Mouse (Mus musculus): ENCODE measurements around the gene Lifr. TPM values are rescaled to one million over a fixed set of nuclear protein-coding genes. Genes with fewer than 3 reads are reported as not detected.

The Lifr gene
- polyA plus RNA-seq, 1 experiment = 14.8 TPM

- no peaks in the 10 kb centered on the region for H3K27me3 ChIP-seq (ENCODE audit: control insufficient read depth, insufficient read depth, insufficient read length)
- no peak for TF ChIP-seq USF1 (IDR thresholded peaks at IDR 0.05; ENCODE audit: low read depth)
- no peak for TF ChIP-seq MAX (IDR thresholded peaks at IDR 0.05; ENCODE audit: low read depth)
- no peak for TF ChIP-seq TCF3 (IDR thresholded peaks at IDR 0.05; ENCODE audit: insufficient read length, low read depth)
- TF ChIP-seq REST (IDR thresholded peaks at IDR 0.05; ENCODE audit: insufficient read depth, insufficient read length) = no peak
- no peak for TF ChIP-seq CEBPB (IDR thresholded peaks at IDR 0.05; ENCODE audit: insufficient read depth, poor library complexity, severe bottlenecking)
- H3K4me2 ChIP-seq (ENCODE audit: low read depth) = no peak overlapping the region
- H3ac ChIP-seq (ENCODE audit: control insufficient read depth, insufficient read length) = no peak overlapping the region
- no peak overlapping the region for H3K4me3 ChIP-seq
- H3K79me2 ChIP-seq (ENCODE audit: control insufficient read depth, insufficient read depth) = no peaks in the 10 kb centered on the region
- H3K36me3 ChIP-seq (ENCODE audit: control insufficient read depth, insufficient read depth) = no peaks in the 10 kb centered on the region
Measured at GRCm38 (mm10) chr15:7075185-7075584, 15.2 kb upstream of the Lifr start.

DNA sequence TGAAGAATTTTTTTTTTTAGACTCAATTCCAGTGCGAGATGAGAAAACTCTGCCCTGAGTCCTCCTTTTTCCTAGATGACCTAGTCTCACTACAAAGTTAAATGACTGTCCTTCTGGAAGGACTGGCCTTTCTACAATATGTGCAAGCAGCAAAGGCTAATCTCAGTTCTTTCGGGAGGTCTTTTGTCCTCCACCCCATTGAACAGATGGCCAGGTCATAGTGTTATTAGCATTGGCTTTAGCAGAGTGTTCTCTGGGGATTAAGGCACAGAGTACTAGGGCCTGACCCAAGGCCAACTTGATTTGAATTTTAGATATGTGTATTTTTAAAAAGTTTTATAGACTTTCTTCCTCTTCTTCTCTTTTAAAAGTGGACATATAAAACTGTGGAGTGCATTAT is 12.1 kb upstream of the Lifr start:
- TF ChIP-seq MYOD1 (IDR thresholded peaks at IDR 0.05; ENCODE audit: control insufficient read depth in 1 of 3, insufficient read length in 2 of 3, low read depth in 2 of 3) = no peak
- H3K36me3 ChIP-seq (ENCODE audit: control insufficient read depth, insufficient read depth) = no peaks in the 10 kb centered on the region

DNA sequence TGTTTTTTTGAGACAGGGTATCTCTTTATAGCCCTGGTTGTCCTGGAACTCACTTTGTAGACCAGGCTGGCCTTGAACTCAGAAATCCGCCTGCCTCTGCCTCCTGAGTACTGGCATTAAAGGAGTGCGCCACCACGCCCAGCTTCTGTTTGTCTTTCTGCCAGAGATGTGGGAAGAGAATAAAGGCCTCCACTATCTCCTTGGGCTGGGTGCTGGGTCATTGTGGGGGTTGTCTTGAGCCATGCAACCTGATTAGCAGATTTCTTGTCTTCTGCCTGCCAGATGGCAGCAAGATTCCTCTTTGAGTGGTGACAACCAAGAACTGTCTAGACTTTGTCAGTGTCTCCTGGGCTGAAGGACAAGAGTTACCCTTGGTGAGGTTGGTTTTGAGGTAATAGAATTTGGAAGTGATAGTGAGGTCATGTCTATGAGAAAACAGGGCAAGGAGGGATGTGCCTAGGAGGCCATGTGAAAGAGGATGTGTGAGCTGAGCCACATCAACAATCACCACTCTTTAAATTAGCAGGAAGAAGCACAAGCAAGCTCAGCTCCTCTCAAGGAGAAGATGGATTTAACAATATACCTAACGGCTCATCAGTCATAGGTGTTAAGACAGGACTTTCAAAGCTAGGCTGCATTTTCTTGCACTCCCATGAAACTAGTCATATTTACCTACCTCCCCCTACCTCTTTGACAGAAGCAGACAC is 10.6 kb upstream of the Lifr start:
- TF ChIP-seq E2F4 (IDR thresholded peaks at IDR 0.05; ENCODE audit: insufficient read depth) (no peak), USF1 (IDR thresholded peaks at IDR 0.05; ENCODE audit: low read depth) (no peak), CEBPB (IDR thresholded peaks at IDR 0.05; ENCODE audit: insufficient read depth, poor library complexity, severe bottlenecking) (no peak), MYOD1 (IDR thresholded peaks at IDR 0.05; ENCODE audit: control insufficient read depth in 1 of 3, insufficient read length in 2 of 3, low read depth in 2 of 3) (no peak), SRF (IDR thresholded peaks at IDR 0.05; ENCODE audit: control insufficient read depth, insufficient read length, low read depth) (no peak), POLR2A (IDR thresholded peaks at IDR 0.05; ENCODE audit: insufficient read length, low read depth) (no peak), POLR2AphosphoS2 (IDR thresholded peaks at IDR 0.05; ENCODE audit: insufficient read length, low read depth) (no peak)
- no peaks in the 10 kb centered on the region for H3K36me3 ChIP-seq (ENCODE audit: control insufficient read depth, insufficient read depth)
- no peak overlapping the region for H3K4me3 ChIP-seq

More for the DNA sequence above, 12.1 kb upstream of the Lifr start:
- no peak overlapping the region for H3K4me3 ChIP-seq
- H3K4me2 ChIP-seq (ENCODE audit: low read depth) = no peak overlapping the region
- H3K79me2 ChIP-seq (ENCODE audit: control insufficient read depth, insufficient read depth) = no peaks in the 10 kb centered on the region
- H3K27me3 ChIP-seq (ENCODE audit: control insufficient read depth, insufficient read depth, insufficient read length) = no peaks in the 10 kb centered on the region
- H3ac ChIP-seq (ENCODE audit: control insufficient read depth, insufficient read length) = no peak overlapping the region

DNA sequence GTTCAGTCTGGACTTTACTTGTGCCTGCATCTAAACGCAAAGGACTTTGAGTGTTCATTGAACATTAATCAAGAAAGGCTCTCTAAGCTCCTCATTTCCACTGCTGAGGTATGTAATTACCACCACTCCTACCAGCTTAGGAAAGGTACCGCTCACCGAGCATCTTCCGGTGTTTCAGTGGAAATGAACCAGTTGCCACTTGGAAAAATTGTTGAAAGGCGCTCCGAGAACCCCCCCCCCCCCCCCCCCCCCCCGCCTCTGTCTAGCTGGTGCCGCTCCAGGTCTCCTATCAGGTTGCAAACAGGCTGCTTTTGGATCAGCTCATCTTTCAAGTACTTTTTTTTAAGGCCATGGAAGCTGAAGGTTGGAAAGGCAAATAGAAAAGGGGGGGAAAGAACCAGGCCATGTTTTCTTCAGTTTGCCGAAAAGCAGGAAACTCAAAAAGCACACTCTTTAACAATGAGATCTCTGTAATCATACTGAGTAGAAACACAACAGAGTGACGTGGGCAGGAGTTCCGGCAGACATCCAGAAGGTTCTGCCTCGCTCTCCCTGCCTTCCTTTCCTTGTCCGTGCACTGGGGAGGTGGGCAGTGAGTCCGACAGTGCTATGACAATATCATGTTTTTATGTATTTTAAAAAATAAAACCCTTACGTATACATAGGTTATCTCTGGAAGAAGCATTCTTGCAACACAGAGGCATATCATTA is 9.3 kb upstream of the Lifr start:
- H3K36me3 ChIP-seq (ENCODE audit: control insufficient read depth, insufficient read depth) = no peaks in the 10 kb centered on the region
- TF ChIP-seq POLR2A (IDR thresholded peaks at IDR 0.05; ENCODE audit: insufficient read length, low read depth) (no peak), MYOD1 (IDR thresholded peaks at IDR 0.05; ENCODE audit: control insufficient read depth in 1 of 3, insufficient read length in 2 of 3, low read depth in 2 of 3) (no peak), TCF3 (IDR thresholded peaks at IDR 0.05; ENCODE audit: insufficient read length, low read depth) (no peak), POLR2AphosphoS2 (IDR thresholded peaks at IDR 0.05; ENCODE audit: insufficient read length, low read depth) (no peak), TCF12 (IDR thresholded peaks at IDR 0.05; ENCODE audit: insufficient read depth, poor library complexity, severe bottlenecking) (no peak)
- H3K79me2 ChIP-seq (ENCODE audit: control insufficient read depth, insufficient read depth) = no peaks in the 10 kb centered on the region
- H3K4me2 ChIP-seq (ENCODE audit: low read depth) = peak overlapping the region; percentile 44
- H3ac ChIP-seq (ENCODE audit: control insufficient read depth, insufficient read length) = no peak overlapping the region
- no peaks in the 10 kb centered on the region for H3K27me3 ChIP-seq (ENCODE audit: control insufficient read depth, insufficient read depth, insufficient read length)
- no peak overlapping the region for H3K4me3 ChIP-seq

More for the DNA sequence above, 10.6 kb upstream of the Lifr start:
- no peak overlapping the region for H3ac ChIP-seq (ENCODE audit: control insufficient read depth, insufficient read length)
- no peak overlapping the region for H3K4me2 ChIP-seq (ENCODE audit: low read depth)
- no peaks in the 10 kb centered on the region for H3K79me2 ChIP-seq (ENCODE audit: control insufficient read depth, insufficient read depth)
- H3K27me3 ChIP-seq (ENCODE audit: control insufficient read depth, insufficient read depth, insufficient read length) = no peaks in the 10 kb centered on the region

- Histone ChIP-seq H3ac (ENCODE audit: control insufficient read depth, insufficient read length) (no peak overlapping the region), H3K36me3 (ENCODE audit: control insufficient read depth, insufficient read depth) (no peaks in the 10 kb centered on the region), H3K4me2 (ENCODE audit: low read depth) (no peak overlapping the region), H3K27me3 (ENCODE audit: control insufficient read depth, insufficient read depth, insufficient read length) (no peaks in the 10 kb centered on the region), H3K4me3 (no peak overlapping the region), H3K79me2 (ENCODE audit: control insufficient read depth, insufficient read depth) (no peaks in the 10 kb centered on the region)
- TF ChIP-seq POLR2A (IDR thresholded peaks at IDR 0.05; ENCODE audit: insufficient read length, low read depth) (no peak), E2F4 (IDR thresholded peaks at IDR 0.05; ENCODE audit: insufficient read depth) (no peak), MYOD1 (IDR thresholded peaks at IDR 0.05; ENCODE audit: control insufficient read depth in 1 of 3, insufficient read length in 2 of 3, low read depth in 2 of 3) (no peak), TCF3 (IDR thresholded peaks at IDR 0.05; ENCODE audit: insufficient read length, low read depth) (no peak), USF1 (IDR thresholded peaks at IDR 0.05; ENCODE audit: low read depth) (no peak), CEBPB (IDR thresholded peaks at IDR 0.05; ENCODE audit: insufficient read depth, poor library complexity, severe bottlenecking) (no peak), MYOG (IDR thresholded peaks at IDR 0.05; ENCODE audit: control insufficient read depth in 1 of 3, insufficient read depth in 1 of 3, insufficient read length in 2 of 3, low read depth in 2 of 3) (no peak), POLR2AphosphoS2 (IDR thresholded peaks at IDR 0.05; ENCODE audit: insufficient read length, low read depth) (no peak), MAX (IDR thresholded peaks at IDR 0.05; ENCODE audit: low read depth) (no peak), TCF12 (IDR thresholded peaks at IDR 0.05; ENCODE audit: insufficient read depth, poor library complexity, severe bottlenecking) (no peak), REST (IDR thresholded peaks at IDR 0.05; ENCODE audit: insufficient read depth, insufficient read length) (no peak), SRF (IDR thresholded peaks at IDR 0.05; ENCODE audit: control insufficient read depth, insufficient read length, low read depth) (no peak)
Measured at GRCm38 (mm10) chr15:7081795-7082194, 8.6 kb upstream of the Lifr start.

Measured in myocyte (in vitro differentiated cells).